Mouse (Mus musculus) stomach, postnatal 0 days (tissue): ENCODE data around the gene 1110059E24Rik.

ENCODE experiments used
- CTCF ChIP-seq: IDR thresholded peaks from 2 replicates; pipeline ENCODE4 v1.5.1; 2016; ENCODE audit warnings: antibody characterized with exemption, low read depth, mild to moderate bottlenecking, moderate library complexity
- EP300 ChIP-seq: optimal IDR thresholded peaks from 2 replicates; pipeline ENCODE3; 2016; ENCODE audit warnings: antibody characterized with exemption

GRCm38 (mm10) chr19:21571986-21572385 lies 80.8 kb downstream of the 1110059E24Rik start:
- TF ChIP-seq CTCF (no peak), EP300 (no peak)
